Mouse (Mus musculus) right cerebral cortex, adult 18-20 months (tissue): Measurements from ENCODE around the gene Pih1d1.
"Not testable (repeated sequence)": the region's sequence is repeated elsewhere in the genome, so short reads cannot be mapped to it uniquely, and the experiment has no call there.

Source experiments
- DNase-seq: peaks from one replicate; pipeline ENCODE4 v3.0.0; 2022; ENCODE audit warnings: mixed read lengths

Pih1d1 gene

DNA sequence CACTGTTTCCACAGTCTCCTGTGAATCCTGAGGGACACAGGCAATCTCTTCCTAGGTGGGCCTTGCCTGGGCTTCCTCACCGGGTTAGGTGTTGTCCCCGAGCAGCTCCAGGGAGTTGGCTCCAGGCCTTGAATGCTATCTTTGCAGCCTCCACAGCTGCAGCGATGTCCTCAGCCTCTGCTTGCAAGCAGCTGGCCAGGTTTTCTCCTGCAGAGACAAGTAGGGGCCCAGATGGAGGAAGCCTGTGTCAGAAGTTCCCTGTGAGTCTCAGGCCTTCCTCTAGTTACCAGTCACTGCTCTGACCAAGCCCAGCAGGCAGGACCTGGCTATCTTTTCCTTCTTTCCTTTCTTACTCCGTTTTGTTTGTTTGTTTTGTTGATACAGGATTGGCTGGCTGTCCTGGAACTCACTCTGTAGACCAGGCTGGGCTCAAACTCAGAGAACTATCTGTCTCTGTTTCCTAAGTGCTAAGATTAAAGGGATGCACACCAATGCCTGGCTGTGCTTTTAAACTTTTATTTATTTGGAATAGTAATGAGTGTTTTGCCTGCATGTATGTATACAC lies 5.5 kb upstream of the Pih1d1 start:
- no peak for DNase-seq

- DNase-seq: no peak
These were observed 4.6 kb upstream of the Pih1d1 start for GRCm38 (mm10) chr7:45149545-45149944.

DNA sequence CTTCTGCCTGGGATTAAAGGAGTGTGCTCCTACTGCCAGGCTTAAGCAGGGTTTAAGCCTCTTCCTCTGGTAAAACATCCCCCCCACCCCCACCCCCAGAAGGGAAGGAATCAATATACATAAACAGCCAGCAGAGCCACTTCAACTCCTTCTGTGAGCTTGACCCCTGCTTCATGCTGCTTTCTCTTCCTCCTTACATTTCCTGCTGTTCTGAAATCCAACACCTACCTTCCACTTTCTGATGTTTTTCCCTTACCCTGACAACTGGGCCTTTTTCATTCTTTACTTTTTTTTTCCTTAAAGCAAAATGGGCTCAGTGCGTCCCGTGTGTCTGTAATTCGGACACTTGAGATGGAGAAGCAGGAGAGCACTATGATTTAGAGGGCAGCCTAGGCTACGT lies 3.8 kb upstream of the Pih1d1 start:
- DNase-seq: no peak

- no peak for DNase-seq
These were observed 2.8 kb upstream of the Pih1d1 start for GRCm38 (mm10) chr7:45151303-45151702.

GRCm38 (mm10) chr7:45153052-45153451 lies 1.1 kb upstream of the Pih1d1 start:
- DNase-seq: not testable (repeated sequence)

DNA sequence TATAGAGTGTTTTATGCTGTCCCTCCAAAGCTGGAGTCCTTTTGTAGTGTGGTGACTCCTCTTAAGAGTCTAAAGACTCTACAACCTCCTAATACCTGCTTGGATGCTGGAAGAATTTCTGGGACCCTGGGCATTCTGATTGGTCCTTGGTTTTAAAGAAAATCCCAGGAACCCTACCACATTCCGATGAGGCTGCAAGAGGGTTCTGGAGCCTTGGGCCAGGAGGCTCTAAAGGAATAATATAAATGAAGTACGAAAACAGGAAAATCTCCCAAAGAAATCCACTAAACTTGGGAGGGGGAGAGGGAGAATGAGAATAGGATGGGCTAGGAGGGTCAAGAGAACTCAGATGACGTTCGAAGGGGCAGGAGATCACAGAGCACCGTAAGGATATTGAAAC lies 517 bp upstream of the Pih1d1 start:
- no peak for DNase-seq

GRCm38 (mm10) chr7:45154993-45155514 lies 951 bp downstream of the Pih1d1 start:
- DNase-seq: no peak

- no peak for DNase-seq
These were observed 1.5 kb downstream of the Pih1d1 start for GRCm38 (mm10) chr7:45155590-45155989.

DNA sequence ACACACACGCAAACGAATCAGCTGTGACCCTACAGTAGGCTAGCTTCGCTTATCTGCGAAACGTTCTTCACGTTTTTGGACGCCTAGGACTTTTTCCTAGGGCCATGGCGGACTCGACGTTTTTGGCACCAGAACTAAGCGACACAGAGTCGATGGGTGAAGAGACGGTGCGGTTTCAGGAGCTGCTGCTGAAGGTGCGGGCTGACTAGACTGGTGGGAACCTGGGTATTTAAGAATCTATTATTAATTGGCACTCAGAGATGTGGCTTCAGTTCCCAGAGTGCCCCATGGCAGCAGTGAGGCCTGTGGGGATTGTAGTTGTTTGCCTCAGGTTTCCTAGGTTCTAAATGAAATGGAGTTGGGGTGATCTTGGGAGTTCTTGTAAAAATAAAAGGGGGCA lies 2.1 kb downstream of the Pih1d1 start:
- DNase-seq: no peak

GRCm38 (mm10) chr7:45157459-45157858 lies 3.4 kb downstream of the Pih1d1 start:
- peak; percentile 75 for DNase-seq

GRCm38 (mm10) chr7:45158991-45159390 lies 4.9 kb downstream of the Pih1d1 start:
- no peak for DNase-seq

DNA sequence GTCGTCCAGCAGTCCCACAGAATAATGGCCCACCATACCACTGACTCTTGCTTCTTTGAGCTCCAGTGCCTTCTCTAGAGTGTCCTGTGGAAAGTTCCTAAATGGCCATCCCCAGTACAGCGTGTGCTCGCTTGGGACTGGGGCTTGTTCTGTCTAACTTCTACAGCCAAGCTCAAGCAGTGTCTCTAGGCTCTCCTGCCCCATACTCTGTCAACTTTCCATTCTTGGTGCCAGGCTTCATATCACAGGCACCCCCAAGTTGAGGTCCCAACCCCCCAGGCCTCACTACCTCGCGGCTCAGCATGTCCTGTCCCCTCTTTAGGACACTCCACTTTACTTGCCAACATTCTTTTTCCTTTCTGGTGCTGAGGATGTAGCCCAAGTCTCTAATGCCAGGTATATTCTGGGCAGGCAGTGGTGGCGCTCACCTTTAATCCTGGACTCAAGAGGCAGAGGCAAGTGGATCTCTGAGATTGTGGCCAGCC lies 6.3 kb downstream of the Pih1d1 start:
- DNase-seq: no peak

GRCm38 (mm10) chr7:45160866-45161265 lies 6.8 kb downstream of the Pih1d1 start:
- no peak for DNase-seq

DNA sequence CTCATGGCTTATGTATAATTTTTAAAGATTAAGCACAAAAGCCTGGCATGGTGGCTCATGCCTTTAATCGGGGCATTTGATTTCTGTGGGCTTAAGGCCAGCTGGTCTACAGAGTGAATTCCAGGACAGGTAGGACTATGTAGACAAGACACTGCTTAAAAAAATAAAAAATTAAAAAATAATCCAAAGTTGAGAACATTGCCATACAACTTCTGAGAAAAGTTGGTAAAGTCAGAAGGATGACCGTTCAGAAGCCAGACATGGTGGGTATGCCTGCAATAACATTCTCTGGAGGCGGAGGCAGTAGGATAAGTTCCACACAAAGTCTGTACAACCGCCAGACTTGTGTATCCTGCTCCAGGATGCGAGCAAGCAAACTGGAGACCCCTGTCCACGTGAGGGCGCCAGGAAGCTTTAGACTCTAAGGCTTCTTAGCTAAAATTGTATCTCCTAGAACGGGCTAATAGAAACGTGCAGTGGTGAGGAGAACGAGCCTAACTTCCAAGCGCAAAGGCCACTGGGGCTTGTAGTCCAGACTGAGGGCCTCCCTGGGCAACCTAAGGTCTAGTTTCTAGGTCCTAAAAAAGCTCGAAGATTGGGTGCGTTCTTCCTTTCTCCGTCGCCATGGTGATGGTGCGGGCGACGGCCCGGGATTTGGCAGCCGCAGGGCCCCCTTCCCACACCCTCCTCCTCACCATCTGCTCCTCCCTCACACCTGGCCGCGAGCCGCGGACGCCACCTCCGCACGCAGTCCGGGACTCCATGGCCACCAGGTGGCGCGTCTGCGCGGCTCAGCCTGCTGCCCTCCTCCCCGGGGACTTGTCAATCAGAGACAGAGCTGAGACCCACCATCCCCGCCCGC lies 7.7 kb downstream of the Pih1d1 start:
- peak; percentile 94 for DNase-seq

DNA sequence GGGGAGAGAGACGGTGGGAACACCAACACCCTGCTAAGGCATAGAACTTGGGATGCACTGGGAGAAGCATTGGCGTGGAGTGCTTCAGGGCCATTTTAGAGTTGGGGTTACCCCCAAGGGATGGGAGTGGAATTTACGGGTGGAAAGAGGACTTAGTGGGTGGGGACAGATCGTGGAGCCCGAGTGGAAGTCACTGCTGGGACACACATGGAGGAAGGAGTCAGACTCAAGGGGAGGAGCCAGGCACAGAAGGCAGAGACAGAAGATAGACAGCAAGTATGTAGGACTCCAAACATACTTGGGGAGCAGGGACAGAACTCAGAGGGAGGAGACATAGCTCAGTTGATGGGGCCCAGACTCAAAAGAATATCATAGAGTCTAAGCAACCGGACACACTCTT lies 8.4 kb downstream of the Pih1d1 start:
- DNase-seq: no peak

DNA sequence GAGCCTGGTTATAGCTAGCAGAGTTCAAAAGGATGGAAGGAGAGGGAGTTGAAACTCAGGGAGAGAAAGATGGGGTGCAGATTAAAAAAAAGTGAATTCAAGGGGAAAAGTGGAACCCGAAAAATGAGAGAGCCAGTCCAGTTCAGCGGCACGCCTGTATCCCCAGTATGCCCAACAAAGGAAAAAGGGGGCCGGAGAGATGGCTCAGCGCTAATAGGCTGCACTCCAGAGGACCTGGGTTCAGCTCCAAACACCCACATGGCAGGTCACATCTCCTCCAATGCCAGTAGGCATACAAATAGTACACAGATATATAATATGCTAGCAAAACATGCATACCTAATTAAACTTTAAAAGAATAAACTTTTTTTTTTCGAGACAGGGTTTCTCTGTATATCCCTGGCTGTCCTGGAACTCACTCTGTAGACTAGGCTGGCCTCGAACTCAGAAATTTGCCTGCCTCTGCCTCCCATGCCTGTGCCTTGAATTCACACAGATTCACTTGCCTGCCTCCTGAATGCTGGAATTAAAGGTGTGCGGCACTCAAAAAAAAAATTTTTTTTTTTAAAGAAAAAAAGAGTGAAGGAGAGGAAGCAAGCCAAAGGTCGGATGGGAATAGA lies 9.0 kb downstream of the Pih1d1 start:
- no peak for DNase-seq

GRCm38 (mm10) chr7:45163735-45164490 lies 9.8 kb downstream of the Pih1d1 start, which contains the start of gene Slc17a7:
Slc17a7 (plus strand) TSS chr7:45163949.
- DNase-seq: peak; percentile 67

- peak; percentile 32 for DNase-seq
These were observed 10.7 kb downstream of the Pih1d1 start for GRCm38 (mm10) chr7:45164833-45165232.

DNA sequence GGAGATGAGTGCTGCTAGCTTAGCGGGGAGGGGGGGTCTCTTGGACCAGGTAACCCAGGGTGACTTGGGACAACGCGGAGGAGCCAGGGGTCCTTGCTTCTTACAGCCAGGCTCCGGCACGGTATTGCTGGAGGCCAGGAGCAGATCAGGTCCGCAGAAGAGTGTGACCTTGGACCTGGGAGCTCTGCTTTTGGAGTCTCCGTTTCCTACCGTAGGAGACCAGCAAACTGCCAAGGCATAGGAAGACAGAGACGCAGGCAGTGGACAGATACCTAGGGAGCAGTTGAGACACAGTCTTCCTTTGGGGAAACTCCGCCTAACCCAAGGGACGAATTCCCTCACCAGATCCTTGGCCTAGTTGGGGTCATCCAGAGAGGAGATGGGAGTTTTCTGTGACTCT lies 11.6 kb downstream of the Pih1d1 start:
- DNase-seq: no peak

GRCm38 (mm10) chr7:45166950-45167401 lies 12.9 kb downstream of the Pih1d1 start:
- DNase-seq: peak; percentile 73

- DNase-seq: peak; percentile 73
These were observed 13.8 kb downstream of the Pih1d1 start for GRCm38 (mm10) chr7:45167761-45168445.

DNA sequence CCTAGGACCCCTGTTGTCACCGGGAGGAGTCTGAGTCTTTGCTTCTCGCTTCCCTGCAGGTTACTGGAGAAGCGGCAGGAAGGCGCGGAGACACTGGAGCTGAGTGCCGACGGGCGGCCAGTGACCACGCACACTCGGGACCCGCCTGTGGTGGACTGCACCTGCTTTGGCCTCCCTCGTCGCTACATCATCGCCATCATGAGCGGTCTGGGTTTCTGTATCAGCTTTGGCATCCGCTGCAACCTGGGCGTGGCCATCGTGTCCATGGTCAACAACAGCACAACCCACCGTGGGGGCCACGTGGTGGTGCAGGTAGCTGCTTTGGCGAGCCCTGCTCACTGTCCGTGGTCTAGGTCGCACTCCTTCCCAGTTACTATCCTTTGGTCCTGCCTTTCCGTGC lies 14.6 kb downstream of the Pih1d1 start:
- DNase-seq: no peak
